Mouse (Mus musculus) midbrain, embryonic 14.5 days (tissue): ENCODE results near the gene 1700086D15Rik. TPM values are rescaled to one million over a fixed set of nuclear protein-coding genes. Genes with fewer than 3 reads are reported as not detected.
A peak's percentile ranks its signal among the peaks of the same experiment; 100 is the strongest.

Experiments used
- ATAC-seq: fragments of 200-750 bp; cut with Nextera tagmentation; 2 replicates; pipeline ENCODE4 v1.8.0; 2017; ENCODE audit warnings: moderate number of reproducible peaks, moderate library complexity; ENCODE audit not compliant: low FRiP score, low TSS enrichment
- DNase-seq: peaks from one replicate; pipeline ENCODE4 v3.0.0-alpha.2; 2015
- H3K27ac ChIP-seq: fragments of 300-500 bp; sonication (generic); replicated peaks from 2 replicates; pipeline ENCODE4 v1.5.1; 2014; ENCODE audit warnings: mild to moderate bottlenecking, low read depth, low read length, moderate library complexity
- H3K27me3 ChIP-seq: fragments of 300-500 bp; sonication (generic); 2 replicates; pipeline ENCODE4 v1.6.1; 2014; ENCODE audit warnings: low read length, control low read depth, mixed read lengths; ENCODE audit not compliant: control insufficient read depth, insufficient read depth
- H3K36me3 ChIP-seq: fragments of 300-500 bp; sonication (generic); 2 replicates; pipeline ENCODE4 v1.6.1; 2014; ENCODE audit warnings: low read length, control low read depth; ENCODE audit not compliant: control insufficient read depth, insufficient read depth
- H3K4me1 ChIP-seq: fragments of 300-500 bp; sonication (generic); 2 replicates; pipeline ENCODE4 v1.6.1; 2014; ENCODE audit warnings: mild to moderate bottlenecking, antibody characterized with exemption, low read length, control low read depth; ENCODE audit not compliant: control insufficient read depth, insufficient read depth
- H3K4me2 ChIP-seq: fragments of 300-500 bp; sonication (generic); 2 replicates; pipeline ENCODE4 v1.6.1; 2014; ENCODE audit warnings: mild to moderate bottlenecking, low read length, moderate library complexity
- H3K4me3 ChIP-seq: fragments of 300-500 bp; sonication (generic); replicated peaks from 2 replicates; pipeline ENCODE4 v1.5.1; 2014; ENCODE audit warnings: low read depth, low read length
- H3K9ac ChIP-seq: fragments of 300-500 bp; sonication (generic); replicated peaks from 2 replicates; pipeline ENCODE4 v1.6.1; 2014; ENCODE audit warnings: mild to moderate bottlenecking, low read length, moderate library complexity
- H3K9me3 ChIP-seq: fragments of 300-500 bp; sonication (generic); 2 replicates; pipeline ENCODE4 v1.6.1; 2016; ENCODE audit warnings: low read length, control low read depth, mixed read lengths; ENCODE audit not compliant: control insufficient read depth
- WGBS: fragments of 180-500 bp; shearing (Covaris S2); extraction: QIAGEN DNeasy Blood & Tissue Kit; methylation state at CpG from one replicate; pipeline ENCODE4 v1.1.7; 2014; 5-methylcytosine and 5-hydroxymethylcytosine counted together
- polyA plus RNA-seq: library from polyadenylated mRNA; unstranded; fragments of >200 nt; fragmentation: Nextera tagmentation; extraction: Ambion mirVana; gene quantifications from 2 replicates; pipeline ENCODE4 v1.2.1, GENCODE M21; 2014

Gene 1700086D15Rik
- polyA plus RNA-seq, 1 experiment from 2014 or later, result 0.26 TPM

DNA sequence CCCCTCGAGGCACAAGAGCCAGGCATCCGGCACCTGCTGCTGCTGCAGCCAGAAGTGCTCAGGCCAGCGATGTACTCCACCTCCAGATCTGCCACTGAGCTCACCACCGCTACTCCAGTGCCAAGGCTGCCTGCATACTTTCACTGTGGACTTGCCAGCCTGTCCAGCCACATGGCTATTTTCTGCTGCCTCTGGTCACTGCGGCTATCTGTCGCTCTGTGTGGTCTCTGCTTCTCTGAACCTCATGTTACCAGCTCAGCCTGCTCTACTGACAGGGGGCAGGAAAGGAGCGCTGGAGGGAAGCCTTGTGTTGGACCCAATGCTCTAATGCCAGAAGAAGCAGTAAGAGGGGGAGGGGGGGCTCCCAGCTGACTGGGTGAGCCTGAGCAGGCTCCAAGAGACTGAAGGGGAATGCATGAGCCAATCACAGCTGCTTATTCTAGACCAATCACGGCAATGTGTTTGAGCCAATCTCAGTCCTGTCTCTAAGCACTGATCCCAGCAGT lies 34.7 kb downstream of the 1700086D15Rik start:
- Histone ChIP-seq H3K4me2 (peak overlapping the region; percentile 8; the same call in 1 of the 2 replicates), H3K9ac (no peak overlapping the region), H3K9me3 (no peaks in the 10 kb centered on the region), H3K4me1 (peaks cover 21% of the 10 kb centered on the region), H3K4me3 (no peak overlapping the region), H3K36me3 (no peaks in the 10 kb centered on the region), H3K27ac (0 out of 2 replicates have a peak overlapping the region, but pooled peaks have one; percentile 22), H3K27me3 (no peaks in the 10 kb centered on the region)
- WGBS, result 57% methylated on average over 8 of the region's 8 CpGs
- peak; percentile 74 for DNase-seq
- ATAC-seq, result peak; percentile 86; the same call in 1 of the 2 replicates

DNA sequence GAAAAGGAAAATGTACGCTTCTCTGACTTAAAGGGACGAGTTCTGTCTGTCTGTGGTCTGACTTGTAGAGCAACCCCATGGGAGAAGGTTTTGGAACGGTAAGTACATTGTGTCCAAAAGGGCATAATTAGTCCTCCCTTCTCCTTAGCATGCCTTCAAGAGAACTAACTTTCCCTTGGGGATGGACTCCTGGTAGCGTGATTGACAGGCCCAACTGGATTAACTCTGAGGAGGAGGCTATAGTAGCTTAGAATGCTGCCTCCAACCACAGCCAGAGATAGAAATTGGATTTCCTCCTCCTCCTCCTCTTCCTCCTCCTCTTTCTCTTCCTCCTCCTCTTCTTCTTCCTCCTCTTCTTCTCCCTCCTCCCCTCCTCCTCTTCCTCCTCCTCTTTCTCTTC lies 39.4 kb downstream of the 1700086D15Rik start:
- Histone ChIP-seq H3K4me2 (no peak overlapping the region), H3K27me3 (no peaks in the 10 kb centered on the region), H3K27ac (no peak overlapping the region), H3K4me3 (no peak overlapping the region), H3K9me3 (no peaks in the 10 kb centered on the region), H3K36me3 (no peaks in the 10 kb centered on the region), H3K9ac (no peak overlapping the region), H3K4me1 (peaks cover 5% of the 10 kb centered on the region; the same call in 1 of the 2 replicates)
- no peak for ATAC-seq
- WGBS, result 72% methylated on average over 4 of the region's 4 CpGs
- DNase-seq, result no peak

DNA sequence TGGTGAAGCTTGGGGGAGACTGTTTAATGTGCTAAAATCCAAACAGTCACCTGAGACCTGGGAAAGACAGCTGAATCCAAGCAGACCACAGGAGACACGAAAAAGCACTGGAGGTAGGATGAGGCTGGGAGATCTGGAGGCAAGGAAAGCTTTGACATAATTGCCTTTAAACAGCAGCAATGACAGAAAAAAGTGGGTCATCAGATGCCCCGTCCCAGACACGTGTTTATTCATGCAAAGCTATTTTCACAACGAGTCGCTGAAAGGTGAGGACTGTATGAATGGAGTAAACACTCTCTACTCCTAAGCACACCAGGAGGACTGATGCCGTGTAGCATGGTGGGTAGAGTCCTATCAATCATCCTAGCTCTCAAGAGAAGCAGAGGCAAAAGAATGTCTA lies 43.9 kb downstream of the 1700086D15Rik start:
- no peak for DNase-seq
- Histone ChIP-seq H3K4me3 (no peak overlapping the region), H3K9me3 (no peaks in the 10 kb centered on the region), H3K4me2 (no peak overlapping the region), H3K9ac (no peak overlapping the region), H3K27me3 (no peaks in the 10 kb centered on the region), H3K4me1 (peaks cover 7% of the 10 kb centered on the region; the same call in 1 of the 2 replicates), H3K27ac (no peak overlapping the region), H3K36me3 (no peaks in the 10 kb centered on the region)
- WGBS, result 87% methylated on average over 6 of the region's 6 CpGs
- no peak for ATAC-seq

DNA sequence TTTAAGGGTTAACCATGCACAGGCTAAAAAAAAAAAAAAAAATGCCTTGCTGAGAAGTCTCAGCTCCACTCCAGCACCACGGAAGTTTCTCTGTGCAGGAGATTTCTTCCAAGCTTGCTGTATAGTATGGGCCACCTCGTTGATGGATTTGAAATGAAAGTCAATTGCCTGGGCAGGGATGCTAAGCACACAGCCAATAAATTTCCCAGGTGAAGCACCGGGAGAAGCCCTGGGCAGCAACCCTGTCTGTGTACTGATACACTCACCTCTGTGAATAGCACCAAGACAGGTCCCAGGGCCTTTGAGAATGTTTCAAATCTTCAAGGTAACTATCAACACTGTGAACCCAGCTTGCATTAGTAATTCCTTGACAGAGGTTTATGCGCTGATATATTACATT lies 47.6 kb downstream of the 1700086D15Rik start:
- no peak overlapping the region for H3K4me2 ChIP-seq
- no peak overlapping the region for H3K4me3 ChIP-seq
- 54% methylated on average over 4 of the region's 4 CpGs for WGBS
- H3K9ac ChIP-seq, result no peak overlapping the region
- no peak overlapping the region for H3K27ac ChIP-seq
- no peaks in the 10 kb centered on the region for H3K27me3 ChIP-seq
- H3K4me1 ChIP-seq, result peaks cover 7% of the 10 kb centered on the region; the same call in 1 of the 2 replicates
- no peak for ATAC-seq
- no peaks in the 10 kb centered on the region for H3K36me3 ChIP-seq
- no peaks in the 10 kb centered on the region for H3K9me3 ChIP-seq
- DNase-seq, result no peak

DNA sequence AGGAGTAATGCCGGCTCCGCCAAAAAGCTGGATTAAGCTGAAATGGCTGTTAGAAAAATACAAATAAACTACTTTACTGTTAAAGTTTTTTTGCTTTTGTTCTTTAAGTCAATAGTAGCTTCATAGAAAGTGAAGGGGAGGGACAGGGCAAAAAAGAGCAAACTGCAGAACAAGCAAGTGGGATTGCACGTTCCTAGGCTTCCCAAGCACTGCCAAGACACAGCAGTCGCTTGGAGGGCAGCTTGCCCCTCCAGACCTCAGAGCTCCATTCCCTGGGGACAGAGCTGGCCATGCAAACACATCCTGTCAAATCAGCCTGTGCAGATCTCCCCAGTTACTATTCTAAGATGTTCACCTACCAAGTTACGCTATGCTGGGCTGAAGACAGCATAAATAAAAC lies 48.0 kb downstream of the 1700086D15Rik start:
- peak; percentile 31 for DNase-seq
- H3K4me1 ChIP-seq, result peaks cover 7% of the 10 kb centered on the region; the same call in 1 of the 2 replicates
- ATAC-seq, result no peak

DNA sequence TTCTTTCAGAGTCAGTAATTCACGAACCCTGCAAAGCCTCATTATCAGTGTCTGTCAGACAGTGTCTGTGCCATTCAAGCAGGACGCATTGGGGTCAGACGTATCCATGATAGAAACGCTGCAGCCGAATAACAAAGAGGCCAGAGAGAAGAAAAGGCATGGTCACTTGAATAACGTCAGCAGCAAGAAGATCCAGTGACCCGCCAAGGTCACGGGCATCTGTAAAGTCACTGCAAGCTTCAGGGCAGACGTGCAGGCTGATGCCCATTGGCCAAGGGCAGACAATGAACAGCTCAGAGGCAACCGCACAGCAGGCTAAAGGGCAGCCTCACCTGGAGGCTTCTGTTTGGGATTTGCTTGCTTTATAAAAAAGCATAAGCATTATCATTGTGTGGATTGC lies 49.6 kb downstream of the 1700086D15Rik start:
- peak; percentile 19 for DNase-seq
- no peak for ATAC-seq
- Histone ChIP-seq H3K4me2 (no peak overlapping the region), H3K4me3 (no peak overlapping the region), H3K27ac (no peak overlapping the region), H3K9ac (0 out of 2 replicates have a peak overlapping the region, but pooled peaks have one; percentile 23), H3K4me1 (peaks cover 7% of the 10 kb centered on the region; the same call in 1 of the 2 replicates), H3K27me3 (no peaks in the 10 kb centered on the region), H3K36me3 (no peaks in the 10 kb centered on the region), H3K9me3 (no peaks in the 10 kb centered on the region)
- 24% methylated on average over 10 of the region's 10 CpGs for WGBS

More for the DNA sequence above, 48.0 kb downstream of the 1700086D15Rik start:
- H3K4me3 ChIP-seq, result no peak overlapping the region
- no peak overlapping the region for H3K9ac ChIP-seq
- 56% methylated on average over 5 of the region's 5 CpGs for WGBS
- H3K36me3 ChIP-seq, result no peaks in the 10 kb centered on the region
- H3K27me3 ChIP-seq, result no peaks in the 10 kb centered on the region
- H3K9me3 ChIP-seq, result no peaks in the 10 kb centered on the region
- H3K4me2 ChIP-seq, result no peak overlapping the region
- H3K27ac ChIP-seq, result no peak overlapping the region

DNA sequence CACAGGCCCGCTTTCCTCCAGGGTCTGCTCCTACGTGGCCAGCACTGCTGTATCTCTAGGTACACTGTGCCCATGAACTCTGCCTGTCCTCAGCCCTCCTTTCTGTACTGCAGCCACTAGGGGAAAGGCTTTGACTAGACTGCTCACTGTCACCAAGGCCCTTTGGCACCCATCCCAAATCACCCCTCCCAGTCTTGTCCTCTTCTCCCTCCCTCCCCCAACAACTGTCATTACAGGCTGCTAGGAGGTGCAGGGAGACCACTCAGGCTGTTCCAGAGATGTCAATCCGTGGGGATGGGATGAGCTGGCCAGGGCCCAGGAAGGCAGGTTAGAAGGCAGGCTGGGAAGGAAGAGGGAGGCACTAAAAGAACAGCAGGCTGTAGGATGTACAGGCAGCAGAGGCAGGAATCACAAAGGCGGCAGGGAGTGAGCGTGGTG lies 51.9 kb downstream of the 1700086D15Rik start:
- Histone ChIP-seq H3K27ac (no peak overlapping the region), H3K4me3 (no peak overlapping the region), H3K4me2 (no peak overlapping the region), H3K4me1 (peaks cover 7% of the 10 kb centered on the region; the same call in 1 of the 2 replicates), H3K9ac (no peak overlapping the region), H3K27me3 (no peaks in the 10 kb centered on the region), H3K36me3 (no peaks in the 10 kb centered on the region), H3K9me3 (no peaks in the 10 kb centered on the region)
- peak; percentile 68 for DNase-seq
- 65% methylated on average over 5 of the region's 5 CpGs for WGBS
- no peak for ATAC-seq

DNA sequence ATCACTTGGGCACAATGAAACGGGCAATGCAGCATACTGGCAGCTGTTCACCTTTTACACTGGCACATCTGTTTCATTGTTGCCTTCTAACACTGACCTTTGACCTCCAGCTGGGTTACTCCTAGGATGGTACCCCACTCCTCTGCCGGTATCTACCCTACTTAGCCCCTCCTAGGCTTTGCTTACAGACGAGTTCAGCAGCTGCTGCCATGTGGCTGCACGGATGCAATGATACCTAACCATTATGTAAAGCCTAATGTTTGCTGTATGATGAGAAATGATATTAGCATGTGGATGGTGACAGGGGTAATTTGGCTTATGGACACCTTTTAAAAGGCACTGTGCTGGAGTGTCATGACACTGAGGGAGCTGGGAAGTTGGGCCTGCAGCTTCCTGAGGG lies 52.5 kb downstream of the 1700086D15Rik start:
- no peak for ATAC-seq

DNA sequence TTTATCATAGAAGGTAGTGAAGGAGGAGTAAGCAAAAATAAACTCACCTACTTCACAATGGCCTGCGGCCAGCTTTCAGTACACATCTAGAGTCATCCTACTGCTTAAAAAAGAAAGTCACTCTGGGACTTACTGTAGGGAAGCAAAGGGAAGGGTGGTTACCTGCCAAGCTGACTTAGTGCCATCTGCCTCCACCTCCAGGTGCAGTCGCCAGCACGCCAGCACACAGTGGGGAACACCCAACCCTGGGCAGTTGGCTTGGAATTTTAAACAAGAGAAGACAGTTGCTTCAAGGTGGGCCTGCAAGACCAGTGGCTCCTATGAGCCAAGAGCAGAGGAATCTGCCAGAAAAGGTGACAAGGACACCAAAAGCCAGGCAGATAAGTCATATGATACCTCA lies 55.6 kb downstream of the 1700086D15Rik start:
- no peak overlapping the region for H3K4me3 ChIP-seq
- H3K9me3 ChIP-seq, result no peaks in the 10 kb centered on the region
- H3K4me1 ChIP-seq, result no peaks in the 10 kb centered on the region
- H3K36me3 ChIP-seq, result no peaks in the 10 kb centered on the region
- H3K4me2 ChIP-seq, result no peak overlapping the region
- no peaks in the 10 kb centered on the region for H3K27me3 ChIP-seq
- no peak overlapping the region for H3K9ac ChIP-seq
- H3K27ac ChIP-seq, result no peak overlapping the region
- no peak for ATAC-seq
- whole genome bisulfite sequencing, result 89% methylated on average over 3 of the region's 3 CpGs
- DNase-seq, result no peak

More for the DNA sequence above, 52.5 kb downstream of the 1700086D15Rik start:
- Histone ChIP-seq H3K36me3 (no peaks in the 10 kb centered on the region), H3K27me3 (no peaks in the 10 kb centered on the region), H3K4me1 (peaks cover 6% of the 10 kb centered on the region; the same call in 1 of the 2 replicates), H3K9me3 (no peaks in the 10 kb centered on the region), H3K4me3 (no peak overlapping the region), H3K4me2 (no peak overlapping the region), H3K27ac (no peak overlapping the region), H3K9ac (no peak overlapping the region)
- no peak for DNase-seq
- WGBS, result 81% methylated on average over 4 of the region's 4 CpGs
